Mouse (Mus musculus) kidney, embryonic 16.5 days (tissue): Measurements from ENCODE around the gene P2rx3. TPM values are rescaled to one million over a fixed set of nuclear protein-coding genes. Genes with fewer than 3 reads are reported as not detected.

Experiments
- ATAC-seq: fragments of 200-750 bp; cut with Nextera tagmentation; 2 replicates; pipeline ENCODE4 v1.8.0; 2017; ENCODE audit warnings: moderate TSS enrichment; ENCODE audit not compliant: low FRiP score, low TSS enrichment
- H3K27ac ChIP-seq: fragments of 300-500 bp; sonication (generic); 2 replicates; pipeline ENCODE4 v1.5.1; 2014; ENCODE audit warnings: low read length
- H3K27me3 ChIP-seq: fragments of 300-500 bp; sonication (generic); 2 replicates; pipeline ENCODE4 v1.6.1; 2014; ENCODE audit warnings: low read length, control low read depth, mixed read lengths; ENCODE audit not compliant: insufficient read depth
- H3K36me3 ChIP-seq: fragments of 300-500 bp; sonication (generic); 2 replicates; pipeline ENCODE4 v1.6.1; 2014; ENCODE audit warnings: low read length, control low read depth, mixed read lengths; ENCODE audit not compliant: insufficient read depth
- H3K4me1 ChIP-seq: fragments of 300-500 bp; sonication (generic); 2 replicates; pipeline ENCODE4 v1.6.1; 2014; ENCODE audit warnings: low read length, control low read depth, mixed read lengths; ENCODE audit not compliant: insufficient read depth
- H3K4me2 ChIP-seq: fragments of 300-500 bp; sonication (generic); replicated peaks from 2 replicates; pipeline ENCODE4 v1.6.1; 2014; ENCODE audit warnings: low read depth, low read length
- H3K4me3 ChIP-seq: fragments of 300-500 bp; sonication (generic); 2 replicates; pipeline ENCODE4 v1.5.1; 2014; ENCODE audit warnings: mild to moderate bottlenecking, low read length
- H3K9ac ChIP-seq: fragments of 300-500 bp; sonication (generic); replicated peaks from 2 replicates; pipeline ENCODE4 v1.6.1; 2014; ENCODE audit warnings: low read length
- H3K9me3 ChIP-seq: fragments of 300-500 bp; sonication (generic); 2 replicates; pipeline ENCODE4 v1.6.1; 2016; ENCODE audit warnings: low read length, control low read depth
- WGBS: fragments of 180-500 bp; shearing (Covaris S2); extraction: QIAGEN DNeasy Blood & Tissue Kit; methylation state at CpG from one replicate; pipeline ENCODE4 v1.1.7; 2014; 5-methylcytosine and 5-hydroxymethylcytosine counted together
- polyA plus RNA-seq: library from polyadenylated mRNA; unstranded; fragments of >200 nt; fragmentation: Nextera tagmentation; extraction: Ambion mirVana; gene quantifications from 2 replicates; pipeline ENCODE4 v1.2.1, GENCODE M21; 2015

P2rx3 gene
- polyA plus RNA-seq, 1 experiment from 2014 or later: 0.56 TPM

GRCm38 (mm10) chr2:85026178-85026577 lies 11.1 kb downstream of the P2rx3 start:
- H3K27ac ChIP-seq: no peak overlapping the region
- H3K9ac ChIP-seq: no peak overlapping the region
- H3K27me3 ChIP-seq: no peaks in the 10 kb centered on the region
- no peak overlapping the region for H3K4me2 ChIP-seq
- no peaks in the 10 kb centered on the region for H3K36me3 ChIP-seq
- ATAC-seq: no peak
- H3K4me3 ChIP-seq: no peak overlapping the region
- no peaks in the 10 kb centered on the region for H3K9me3 ChIP-seq
- 85% methylated on average over 3 of the region's 3 CpGs for WGBS
- H3K4me1 ChIP-seq: no peaks in the 10 kb centered on the region

- Histone ChIP-seq H3K9ac (no peak overlapping the region), H3K36me3 (no peaks in the 10 kb centered on the region), H3K4me2 (no peak overlapping the region), H3K4me3 (no peak overlapping the region), H3K27ac (no peak overlapping the region), H3K27me3 (no peaks in the 10 kb centered on the region), H3K4me1 (no peaks in the 10 kb centered on the region), H3K9me3 (no peaks in the 10 kb centered on the region)
- ATAC-seq: 0 out of 2 replicates have a peak, but pooled peaks have one; percentile 19
- WGBS: 27% methylated on average over 4 of the region's 4 CpGs
Measured at GRCm38 (mm10) chr2:85022043-85022442, 15.2 kb downstream of the P2rx3 start.

- Histone ChIP-seq H3K27me3 (no peaks in the 10 kb centered on the region), H3K27ac (no peak overlapping the region), H3K4me1 (no peaks in the 10 kb centered on the region), H3K4me3 (no peak overlapping the region), H3K4me2 (no peak overlapping the region), H3K9me3 (no peaks in the 10 kb centered on the region), H3K9ac (no peak overlapping the region), H3K36me3 (no peaks in the 10 kb centered on the region)
- ATAC-seq: no peak
- WGBS: 32% methylated on average over 3 of the region's 3 CpGs
Measured at GRCm38 (mm10) chr2:85014588-85014982, 22.7 kb downstream of the P2rx3 start.

DNA sequence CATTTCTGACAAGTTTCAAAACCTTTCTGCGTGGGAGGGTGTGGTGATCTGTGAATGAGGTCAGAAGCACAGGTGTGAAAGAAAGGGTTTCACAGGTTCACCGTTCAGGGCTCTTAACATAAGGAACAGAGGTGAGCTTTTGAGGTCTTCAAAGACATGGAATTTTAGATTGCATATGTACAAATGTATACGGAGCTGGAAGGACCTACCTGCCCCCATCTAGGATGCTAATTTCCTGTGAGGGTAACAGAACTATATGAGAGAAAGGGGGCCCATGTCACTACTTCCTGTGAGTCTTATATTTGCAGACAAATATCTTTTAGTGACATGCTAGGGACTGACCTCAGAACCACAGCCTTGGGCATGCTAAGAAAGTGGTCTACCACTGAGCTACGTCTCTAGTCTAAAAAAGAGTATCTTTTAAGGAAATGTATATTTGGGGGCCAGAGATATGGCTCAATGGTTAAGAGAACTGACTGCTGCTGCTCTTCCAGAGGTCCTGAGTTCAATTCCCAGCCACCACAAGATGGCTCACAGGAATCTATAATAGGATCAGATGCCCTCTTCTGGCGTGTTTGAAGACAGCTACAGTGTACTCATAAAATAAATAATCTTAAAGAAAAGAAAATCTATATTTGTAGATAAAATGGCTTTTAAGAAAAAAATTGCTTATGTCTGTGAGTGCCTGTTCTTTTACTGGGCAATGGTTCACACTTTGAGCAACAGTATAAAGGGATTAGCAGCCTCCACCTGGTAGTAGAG lies 23.3 kb downstream of the P2rx3 start:
- H3K4me2 ChIP-seq: no peak overlapping the region
- H3K9ac ChIP-seq: no peak overlapping the region
- H3K27ac ChIP-seq: no peak overlapping the region
- no peak for ATAC-seq
- no peaks in the 10 kb centered on the region for H3K9me3 ChIP-seq
- no peaks in the 10 kb centered on the region for H3K4me1 ChIP-seq
- WGBS: 78% methylated on average over 5 of the region's 5 CpGs
- no peaks in the 10 kb centered on the region for H3K36me3 ChIP-seq
- no peak overlapping the region for H3K4me3 ChIP-seq
- H3K27me3 ChIP-seq: no peaks in the 10 kb centered on the region

DNA sequence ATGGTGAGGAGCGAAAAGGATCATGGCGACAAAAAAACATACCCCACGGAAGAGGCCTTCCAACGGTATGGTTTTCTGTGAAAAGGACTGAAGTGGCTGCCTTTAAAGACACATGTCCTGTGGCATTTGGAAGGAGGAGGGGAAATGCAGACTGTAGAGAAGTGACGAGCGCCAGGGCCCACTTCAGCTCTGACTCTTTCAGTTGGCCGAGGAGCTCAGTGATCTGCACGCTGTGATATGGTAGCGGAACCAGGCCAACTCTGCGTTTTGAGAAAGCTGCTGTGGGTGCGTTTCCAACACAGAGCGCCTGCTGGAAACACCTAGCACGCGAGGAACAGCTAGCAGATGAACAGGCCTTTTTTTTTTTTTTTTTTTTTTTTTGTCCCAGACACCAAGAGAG lies 24.6 kb downstream of the P2rx3 start:
- no peak overlapping the region for H3K4me3 ChIP-seq
- no peaks in the 10 kb centered on the region for H3K27me3 ChIP-seq
- H3K9ac ChIP-seq: 0 out of 2 replicates have a peak overlapping the region, but pooled peaks have one; percentile 7
- 86% methylated on average over 14 of the region's 14 CpGs for WGBS
- ATAC-seq: no peak
- no peaks in the 10 kb centered on the region for H3K4me1 ChIP-seq
- no peak overlapping the region for H3K4me2 ChIP-seq
- H3K36me3 ChIP-seq: no peaks in the 10 kb centered on the region
- no peaks in the 10 kb centered on the region for H3K9me3 ChIP-seq
- no peak overlapping the region for H3K27ac ChIP-seq

- Histone ChIP-seq H3K27ac (no peak overlapping the region), H3K4me1 (no peaks in the 10 kb centered on the region), H3K27me3 (no peaks in the 10 kb centered on the region), H3K4me2 (no peak overlapping the region), H3K4me3 (no peak overlapping the region), H3K9ac (no peak overlapping the region), H3K9me3 (no peaks in the 10 kb centered on the region), H3K36me3 (no peaks in the 10 kb centered on the region)
- peak; percentile 85 for ATAC-seq
- 32% methylated on average over 9 of the region's 9 CpGs for WGBS
Measured at GRCm38 (mm10) chr2:85011906-85012604, 25.2 kb downstream of the P2rx3 start.

DNA sequence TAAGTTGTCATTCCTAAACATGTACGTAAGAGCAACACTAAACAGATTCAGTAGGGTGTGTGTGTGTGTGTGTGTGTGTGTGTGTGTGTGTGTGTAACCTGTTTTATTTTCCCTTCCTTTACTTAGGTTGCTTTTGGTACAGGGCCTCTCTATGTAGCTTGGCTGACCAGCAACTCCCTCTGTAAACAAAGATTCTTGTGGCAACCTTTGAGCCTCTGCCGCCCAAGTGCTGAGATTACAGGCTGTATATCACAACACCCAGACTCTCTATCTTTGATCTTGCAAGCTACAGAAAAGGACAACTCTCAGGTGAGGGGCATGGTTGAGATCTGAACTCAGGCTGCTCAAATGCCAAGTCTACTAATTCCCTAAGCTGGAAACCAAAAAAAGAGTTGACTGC lies 28.1 kb downstream of the P2rx3 start:
- Histone ChIP-seq H3K27me3 (no peaks in the 10 kb centered on the region), H3K9ac (no peak overlapping the region), H3K4me1 (no peaks in the 10 kb centered on the region), H3K4me2 (no peak overlapping the region), H3K4me3 (no peak overlapping the region), H3K36me3 (no peaks in the 10 kb centered on the region), H3K9me3 (no peaks in the 10 kb centered on the region), H3K27ac (no peak overlapping the region)
- 55% methylated on average over 2 of the region's 2 CpGs for WGBS
- no peak for ATAC-seq

- no peak overlapping the region for H3K4me3 ChIP-seq
- H3K27me3 ChIP-seq: no peaks in the 10 kb centered on the region
- H3K9ac ChIP-seq: no peak overlapping the region
- no peaks in the 10 kb centered on the region for H3K9me3 ChIP-seq
- no peak for ATAC-seq
- no peak overlapping the region for H3K4me2 ChIP-seq
- H3K27ac ChIP-seq: no peak overlapping the region
- H3K4me1 ChIP-seq: no peaks in the 10 kb centered on the region
- no peaks in the 10 kb centered on the region for H3K36me3 ChIP-seq
- WGBS: 33% methylated on average over 4 of the region's 4 CpGs
Measured at GRCm38 (mm10) chr2:85007729-85008128, 29.5 kb downstream of the P2rx3 start.

- H3K4me2 ChIP-seq: no peak overlapping the region
- no peaks in the 10 kb centered on the region for H3K4me1 ChIP-seq
- no peak overlapping the region for H3K27ac ChIP-seq
- H3K36me3 ChIP-seq: no peaks in the 10 kb centered on the region
- no peak overlapping the region for H3K9ac ChIP-seq
- no peaks in the 10 kb centered on the region for H3K27me3 ChIP-seq
- H3K9me3 ChIP-seq: no peaks in the 10 kb centered on the region
- 80% methylated on average over 7 of the region's 7 CpGs for WGBS
- H3K4me3 ChIP-seq: no peak overlapping the region
- ATAC-seq: no peak
Measured at GRCm38 (mm10) chr2:85006600-85006999, 30.7 kb downstream of the P2rx3 start.

DNA sequence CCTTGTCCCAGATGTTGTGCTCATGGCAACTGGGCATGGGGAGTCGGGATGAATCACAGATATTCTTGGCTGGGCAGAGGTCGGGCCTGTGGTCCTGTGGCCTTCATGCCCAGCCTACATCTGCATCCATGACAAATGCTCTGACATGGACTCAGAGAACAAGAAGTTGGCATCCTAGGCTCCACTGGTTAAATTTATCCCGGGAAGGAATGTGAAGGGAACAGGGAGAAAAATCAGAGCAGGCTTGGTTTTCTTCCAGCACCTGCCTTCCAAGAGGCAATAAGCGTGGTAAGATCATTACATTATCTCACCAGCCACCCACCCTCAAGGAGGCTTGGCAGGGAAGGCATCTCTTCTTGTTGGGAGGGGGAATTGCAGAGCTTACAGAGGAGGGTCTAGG lies 32.9 kb downstream of the P2rx3 start:
- no peaks in the 10 kb centered on the region for H3K36me3 ChIP-seq
- H3K9ac ChIP-seq: no peak overlapping the region
- no peak overlapping the region for H3K4me2 ChIP-seq
- H3K9me3 ChIP-seq: no peaks in the 10 kb centered on the region
- 83% methylated on average over 4 of the region's 4 CpGs for WGBS
- H3K4me3 ChIP-seq: no peak overlapping the region
- H3K4me1 ChIP-seq: no peaks in the 10 kb centered on the region
- H3K27ac ChIP-seq: no peak overlapping the region
- H3K27me3 ChIP-seq: no peaks in the 10 kb centered on the region
- no peak for ATAC-seq
